In genomic region chr7:73143902-73144301, GRCm38 (mm10) we compare ENCODE assay signal across 14 mouse cellular contexts.
DNase-seq lines count a peak whose midpoint lies in the region; ATAC-seq and TF ChIP-seq lines count a peak whose summit lies in the region.
"Had no signal": no experiment of that assay in that cellular context is flagged by ENCODE, and none has a peak within 500 bp of the region (broad histone marks: within the 10 kb centered on the region; RNA-seq: fewer than 3 reads in every experiment).

No protein-coding gene starts in this region.

- no peaks in the 10 kb centered on the region for H3K9me3 ChIP-seq in hindbrain, embryonic 15.5 days
- H3K9me3 ChIP-seq in hindbrain, embryonic 13.5 days = no peaks in the 10 kb centered on the region
- no peaks in the 10 kb centered on the region for H3K9me3 ChIP-seq in midbrain, postnatal 0 days (ENCODE audit: low read length)
- H3K9me3 ChIP-seq in midbrain, embryonic 16.5 days (replicated peaks; ENCODE audit: control insufficient read depth, low read length, poor library complexity, severe bottlenecking) = no peaks in the 10 kb centered on the region
- no peaks in the 10 kb centered on the region for H3K9me3 ChIP-seq in forebrain, embryonic 14.5 days (replicated peaks; ENCODE audit: control insufficient read depth, low read length)
- H3K9me3 ChIP-seq: liver, embryonic 15.5 days; neural tube, embryonic 12.5 days had no signal

- no peaks in the 10 kb centered on the region for H3K36me3 ChIP-seq in hindbrain, embryonic 15.5 days
- H3K36me3 ChIP-seq in hindbrain, embryonic 13.5 days = no peaks in the 10 kb centered on the region
- H3K36me3 ChIP-seq in midbrain, postnatal 0 days (ENCODE audit: insufficient read depth, low read length) = no peaks in the 10 kb centered on the region
- no peaks in the 10 kb centered on the region for H3K36me3 ChIP-seq in midbrain, embryonic 16.5 days (ENCODE audit: control insufficient read depth, insufficient read depth, low read length)
- no peaks in the 10 kb centered on the region for H3K36me3 ChIP-seq in forebrain, embryonic 14.5 days (ENCODE audit: control insufficient read depth, insufficient read depth, low read length)
- H3K36me3 ChIP-seq: liver, embryonic 15.5 days; neural tube, embryonic 12.5 days had no signal

- H3K27me3 ChIP-seq in hindbrain, embryonic 15.5 days = no peaks in the 10 kb centered on the region; the same call in 1 of the 2 replicates
- H3K27me3 ChIP-seq in hindbrain, embryonic 13.5 days = 0 out of 2 replicates have a peak, but pooled peaks cover 2% of the 10 kb centered on the region
- no peaks in the 10 kb centered on the region for H3K27me3 ChIP-seq in midbrain, postnatal 0 days (ENCODE audit: insufficient read depth, low read length)
- no peaks in the 10 kb centered on the region for H3K27me3 ChIP-seq in midbrain, embryonic 16.5 days (ENCODE audit: control insufficient read depth, insufficient read depth, low read depth, low read length)
- H3K27me3 ChIP-seq in forebrain, embryonic 14.5 days (replicated peaks; ENCODE audit: control insufficient read depth, insufficient read depth, low read length) = no peaks in the 10 kb centered on the region
- H3K27me3 ChIP-seq: neural tube, embryonic 12.5 days had no signal

- peak; percentile 32 for DNase-seq in midbrain, postnatal 0 days (ENCODE audit: low spot score)
- peak; percentile 71 for DNase-seq in forebrain, embryonic 14.5 days (ENCODE audit: low spot score)
- no peak for DNase-seq in frontal cortex, postnatal 25 days (ENCODE audit: low spot score in 2 of 2)
- no peak for DNase-seq in lung, postnatal 14 days
- DNase-seq: cerebellum, adult 9-11 months; embryo, embryonic 11 days; heart, adult 18-20 months; heart, postnatal 4 days had no signal

- 64% methylated on average over 11 of the region's 11 CpGs for WGBS in hindbrain, embryonic 15.5 days
- WGBS in hindbrain, embryonic 13.5 days = 69% methylated on average over 11 of the region's 11 CpGs
- 75% methylated on average over 11 of the region's 11 CpGs for WGBS in midbrain, postnatal 0 days
- WGBS in midbrain, embryonic 16.5 days = 84% methylated on average over 11 of the region's 11 CpGs
- WGBS in forebrain, embryonic 14.5 days = 54% methylated on average over 11 of the region's 11 CpGs

- TF ChIP-seq CTCF in midbrain, postnatal 0 days (IDR thresholded peaks at IDR 0.05) = no peak

- H3K27ac ChIP-seq in hindbrain, embryonic 15.5 days (replicated peaks) = no peak overlapping the region
- no peak overlapping the region for H3K27ac ChIP-seq in hindbrain, embryonic 13.5 days
- H3K27ac ChIP-seq in midbrain, postnatal 0 days (ENCODE audit: low read depth, low read length) = no peak overlapping the region
- H3K27ac ChIP-seq in midbrain, embryonic 16.5 days (ENCODE audit: low read length) = no peak overlapping the region
- H3K27ac ChIP-seq in forebrain, embryonic 14.5 days (ENCODE audit: low read depth, low read length) = no peak overlapping the region; the same call in 1 of the 2 replicates
- H3K27ac ChIP-seq: liver, embryonic 15.5 days; neural tube, embryonic 12.5 days had no signal

- H3K4me2 ChIP-seq in hindbrain, embryonic 15.5 days = no peak overlapping the region
- H3K4me2 ChIP-seq in hindbrain, embryonic 13.5 days = no peak overlapping the region
- no peak overlapping the region for H3K4me2 ChIP-seq in midbrain, postnatal 0 days (ENCODE audit: low read depth, low read length, poor library complexity, severe bottlenecking)
- no peak overlapping the region for H3K4me2 ChIP-seq in midbrain, embryonic 16.5 days (ENCODE audit: low read length)
- no peak overlapping the region for H3K4me2 ChIP-seq in forebrain, embryonic 14.5 days (ENCODE audit: low read length)
- H3K4me2 ChIP-seq: liver, embryonic 15.5 days; neural tube, embryonic 12.5 days had no signal

- H3K4me3 ChIP-seq in hindbrain, embryonic 15.5 days = no peak overlapping the region
- H3K4me3 ChIP-seq in hindbrain, embryonic 13.5 days = no peak overlapping the region
- H3K4me3 ChIP-seq in midbrain, postnatal 0 days (ENCODE audit: low read depth, low read length) = no peak overlapping the region
- H3K4me3 ChIP-seq in midbrain, embryonic 16.5 days (ENCODE audit: low read depth, low read length) = no peak overlapping the region
- H3K4me3 ChIP-seq in forebrain, embryonic 14.5 days (ENCODE audit: low read depth, low read length) = no peak overlapping the region
- H3K4me3 ChIP-seq: liver, embryonic 15.5 days; neural tube, embryonic 12.5 days had no signal

- 0 out of 2 replicates have a peak, but pooled peaks have one; percentile 32 for ATAC-seq in hindbrain, embryonic 15.5 days (ENCODE audit: low FRiP score, low read depth)
- ATAC-seq in hindbrain, embryonic 13.5 days (ENCODE audit: low FRiP score) = no peak; the same call in 1 of the 2 replicates
- no peak for ATAC-seq in midbrain, postnatal 0 days (ENCODE audit: low FRiP score)
- no peak for ATAC-seq in midbrain, embryonic 16.5 days
- ATAC-seq in forebrain, embryonic 14.5 days = peak; percentile 66
- ATAC-seq: intestine, embryonic 16.5 days had no signal

- no peak overlapping the region for H3K9ac ChIP-seq in hindbrain, embryonic 15.5 days
- no peak overlapping the region for H3K9ac ChIP-seq in hindbrain, embryonic 13.5 days
- no peak overlapping the region for H3K9ac ChIP-seq in midbrain, postnatal 0 days (replicated peaks; ENCODE audit: low read length, poor library complexity, severe bottlenecking)
- H3K9ac ChIP-seq in midbrain, embryonic 16.5 days (ENCODE audit: low read depth, low read length) = no peak overlapping the region
- no peak overlapping the region for H3K9ac ChIP-seq in forebrain, embryonic 14.5 days (ENCODE audit: low read length)
- H3K9ac ChIP-seq: liver, embryonic 15.5 days; neural tube, embryonic 12.5 days had no signal

- H3K4me1 ChIP-seq in hindbrain, embryonic 15.5 days (replicated peaks) = peaks cover 18% of the 10 kb centered on the region
- peaks cover 42% of the 10 kb centered on the region for H3K4me1 ChIP-seq in hindbrain, embryonic 13.5 days (replicated peaks)
- H3K4me1 ChIP-seq in midbrain, postnatal 0 days (ENCODE audit: insufficient read depth, low read length) = no peaks in the 10 kb centered on the region; the same call in 1 of the 2 replicates
- peaks cover 15% of the 10 kb centered on the region for H3K4me1 ChIP-seq in midbrain, embryonic 16.5 days (ENCODE audit: control insufficient read depth, insufficient read depth, low read length)
- peaks cover 32% of the 10 kb centered on the region for H3K4me1 ChIP-seq in forebrain, embryonic 14.5 days (ENCODE audit: control insufficient read depth, insufficient read depth, low read length)
- H3K4me1 ChIP-seq: liver, embryonic 15.5 days had no signal

Comparison
In these comparisons a context has a peak if more than half of its experiments do, and no peak if none do; other contexts are left out.
1. ATAC-seq: peak in hindbrain, embryonic 15.5 days (single experiment) and forebrain, embryonic 14.5 days (single experiment); none in hindbrain, embryonic 13.5 days (single experiment), midbrain, postnatal 0 days (single experiment) and midbrain, embryonic 16.5 days (single experiment).
2. DNase-seq: peak in midbrain, postnatal 0 days (single experiment) and forebrain, embryonic 14.5 days (single experiment); none in frontal cortex, postnatal 25 days (0 of 2) and lung, postnatal 14 days (single experiment).